Mouse (Mus musculus): ENCODE results near the gene Gm20696. TPM values are rescaled to one million over a fixed set of nuclear protein-coding genes. Genes with fewer than 3 reads are reported as not detected.

Gm20696 gene
- polyA plus RNA-seq, 1 experiment from 2014 or later: 2.7 TPM

- Histone ChIP-seq H3K27ac (0 out of 2 replicates have a peak overlapping the region, but pooled peaks have one; percentile 32), H3K27me3 (replicated peaks) (no peaks in the 10 kb centered on the region), H3K9me3 (no peaks in the 10 kb centered on the region), H3K9ac (no peak overlapping the region), H3K4me1 (replicated peaks) (peaks cover 24% of the 10 kb centered on the region), H3K36me3 (no peaks in the 10 kb centered on the region), H3K4me2 (replicated peaks) (no peak overlapping the region), H3K4me3 (replicated peaks) (no peak overlapping the region)
- peak; percentile 21; the same call in 1 of the 2 replicates for ATAC-seq
- 37% methylated on average over 9 of the region's 9 CpGs for WGBS
Observed at GRCm38 (mm10) chr6:99402941-99403340, 263.7 kb downstream of the Gm20696 start.

- Histone ChIP-seq H3K27me3 (replicated peaks) (no peaks in the 10 kb centered on the region), H3K4me1 (replicated peaks) (peaks cover 22% of the 10 kb centered on the region), H3K36me3 (no peaks in the 10 kb centered on the region), H3K9ac (no peak overlapping the region), H3K27ac (no peak overlapping the region), H3K4me3 (replicated peaks) (no peak overlapping the region), H3K4me2 (replicated peaks) (no peak overlapping the region), H3K9me3 (no peaks in the 10 kb centered on the region)
- no peak for ATAC-seq
- 70% methylated on average over 3 of the region's 3 CpGs for WGBS
Observed at GRCm38 (mm10) chr6:99402370-99402769, 264.2 kb downstream of the Gm20696 start.

- H3K27ac ChIP-seq: 0 out of 2 replicates have a peak overlapping the region, but pooled peaks have one; percentile 40
- peaks cover 18% of the 10 kb centered on the region; the same call in 1 of the 2 replicates for H3K4me1 ChIP-seq (replicated peaks)
- peak; percentile 53; the same call in 1 of the 2 replicates for ATAC-seq
- H3K9me3 ChIP-seq: no peaks in the 10 kb centered on the region
- H3K36me3 ChIP-seq: no peaks in the 10 kb centered on the region
- H3K4me3 ChIP-seq (replicated peaks): no peak overlapping the region
- H3K27me3 ChIP-seq (replicated peaks): no peaks in the 10 kb centered on the region
- H3K4me2 ChIP-seq (replicated peaks): no peak overlapping the region
- no peak overlapping the region for H3K9ac ChIP-seq
- WGBS: 56% methylated on average over 6 of the region's 6 CpGs
Observed at GRCm38 (mm10) chr6:99401801-99402200, 264.8 kb downstream of the Gm20696 start.

DNA sequence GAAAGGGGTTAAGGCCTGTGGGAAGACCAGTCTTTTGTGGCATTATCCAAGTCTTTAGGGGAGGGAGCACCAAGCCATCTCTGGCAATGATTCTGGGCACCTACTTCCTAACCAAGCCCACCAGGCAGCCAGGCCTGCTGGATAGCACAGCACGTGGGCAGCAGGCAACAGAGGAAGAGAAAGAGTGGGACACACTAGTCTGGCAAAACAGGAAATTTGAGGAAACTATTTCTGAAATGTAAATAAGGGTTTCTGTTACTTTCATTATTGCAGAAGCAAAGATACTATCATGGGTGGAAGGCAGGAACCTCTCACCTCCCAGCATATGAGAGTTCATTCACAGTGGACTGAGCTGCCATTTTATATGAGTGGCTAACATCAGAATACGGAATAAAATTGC lies 265.4 kb downstream of the Gm20696 start:
- ATAC-seq: no peak
- WGBS: 30% methylated on average over 2 of the region's 2 CpGs
- H3K9ac ChIP-seq: no peak overlapping the region
- H3K27ac ChIP-seq: peak overlapping the region; percentile 40; the same call in 1 of the 2 replicates
- H3K27me3 ChIP-seq (replicated peaks): no peaks in the 10 kb centered on the region
- peaks cover 14% of the 10 kb centered on the region; the same call in 1 of the 2 replicates for H3K4me1 ChIP-seq (replicated peaks)
- H3K36me3 ChIP-seq: no peaks in the 10 kb centered on the region
- H3K4me2 ChIP-seq (replicated peaks): no peak overlapping the region; the same call in 1 of the 2 replicates
- no peaks in the 10 kb centered on the region for H3K9me3 ChIP-seq
- no peak overlapping the region for H3K4me3 ChIP-seq (replicated peaks)

DNA sequence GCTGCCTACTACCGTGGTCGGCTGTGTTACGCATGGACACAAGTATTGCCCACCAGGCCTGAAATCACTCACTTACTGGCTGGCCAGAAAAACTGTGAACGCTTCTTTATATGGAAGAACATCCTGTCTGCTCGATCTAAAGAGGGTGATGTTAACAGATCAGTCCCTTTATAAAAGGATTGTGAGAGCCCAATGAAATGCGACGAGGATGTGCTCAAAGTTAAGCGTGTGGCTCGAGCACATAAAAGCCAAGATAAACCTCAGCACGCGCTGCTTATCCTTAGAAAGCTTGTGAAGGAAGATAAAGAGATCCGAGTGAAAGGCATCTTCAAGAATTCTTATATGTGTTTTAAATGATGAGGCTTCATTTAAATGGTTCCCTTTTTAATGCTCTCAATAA lies 270.9 kb downstream of the Gm20696 start:
- Histone ChIP-seq H3K27me3 (replicated peaks) (no peaks in the 10 kb centered on the region), H3K4me3 (replicated peaks) (no peak overlapping the region), H3K4me1 (replicated peaks) (no peaks in the 10 kb centered on the region), H3K4me2 (replicated peaks) (no peak overlapping the region), H3K9me3 (no peaks in the 10 kb centered on the region), H3K36me3 (no peaks in the 10 kb centered on the region), H3K9ac (no peak overlapping the region), H3K27ac (no peak overlapping the region)
- 72% methylated on average over 12 of the region's 12 CpGs for WGBS
- no peak for ATAC-seq

DNA sequence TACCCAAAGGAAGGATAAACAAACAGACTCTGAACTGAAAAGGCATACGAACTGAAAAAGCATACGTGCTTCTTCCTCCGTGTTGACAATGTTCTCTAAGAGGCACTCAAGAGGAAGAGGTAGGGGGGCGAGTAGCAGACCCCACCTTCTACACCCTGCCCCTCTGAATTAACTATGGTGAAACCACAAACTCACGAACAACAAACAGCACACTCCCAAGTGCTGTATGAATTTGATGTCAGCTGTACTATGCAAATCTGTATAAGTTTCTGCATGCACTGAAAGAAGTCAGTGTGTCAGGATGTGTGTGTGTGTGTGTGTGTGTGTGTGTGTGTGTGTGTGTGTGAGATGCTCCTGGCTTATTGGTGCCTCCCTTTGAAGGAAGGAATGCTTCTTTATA lies 271.8 kb downstream of the Gm20696 start:
- no peak overlapping the region for H3K4me2 ChIP-seq (replicated peaks)
- WGBS: 55% methylated on average over 5 of the region's 5 CpGs
- H3K4me1 ChIP-seq (replicated peaks): no peaks in the 10 kb centered on the region
- H3K36me3 ChIP-seq: no peaks in the 10 kb centered on the region
- H3K27me3 ChIP-seq (replicated peaks): no peaks in the 10 kb centered on the region
- H3K9ac ChIP-seq: no peak overlapping the region
- H3K4me3 ChIP-seq (replicated peaks): no peak overlapping the region
- no peaks in the 10 kb centered on the region for H3K9me3 ChIP-seq
- ATAC-seq: no peak
- no peak overlapping the region for H3K27ac ChIP-seq

DNA sequence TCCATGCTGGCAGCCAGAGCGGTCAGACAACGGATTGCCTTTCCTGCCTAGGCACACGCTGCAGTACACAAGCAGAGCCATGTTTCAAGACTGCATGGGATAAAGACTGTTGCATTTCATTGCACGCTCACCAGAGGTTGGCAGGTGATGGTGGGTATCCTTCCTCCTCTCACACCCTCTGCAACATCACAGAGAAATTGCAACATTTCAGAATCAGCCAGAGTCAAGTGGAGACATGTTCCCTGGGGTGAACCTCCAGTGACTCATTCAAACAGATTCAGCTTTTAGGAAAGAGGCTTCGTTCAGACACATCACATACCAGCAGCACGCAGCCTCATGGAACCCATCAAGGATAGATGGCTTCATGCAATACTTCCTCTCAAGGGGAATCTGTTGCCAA lies 274.1 kb downstream of the Gm20696 start:
- Histone ChIP-seq H3K4me2 (replicated peaks) (no peak overlapping the region), H3K27ac (no peak overlapping the region), H3K27me3 (replicated peaks) (no peaks in the 10 kb centered on the region), H3K36me3 (no peaks in the 10 kb centered on the region), H3K9ac (no peak overlapping the region), H3K9me3 (no peaks in the 10 kb centered on the region), H3K4me1 (replicated peaks) (0 out of 2 replicates have a peak, but pooled peaks cover 3% of the 10 kb centered on the region), H3K4me3 (replicated peaks) (no peak overlapping the region)
- 89% methylated on average over 6 of the region's 6 CpGs for WGBS
- no peak for ATAC-seq

GRCm38 (mm10) chr6:99388741-99389675 lies 277.6 kb downstream of the Gm20696 start:
- no peak overlapping the region for H3K4me3 ChIP-seq (replicated peaks)
- no peak overlapping the region; the same call in 1 of the 2 replicates for H3K27ac ChIP-seq
- no peak for ATAC-seq
- 69% methylated on average over 19 of the region's 19 CpGs for WGBS
- H3K4me2 ChIP-seq (replicated peaks): no peak overlapping the region
- no peaks in the 10 kb centered on the region for H3K36me3 ChIP-seq
- 0 out of 2 replicates have a peak, but pooled peaks cover 3% of the 10 kb centered on the region for H3K4me1 ChIP-seq (replicated peaks)
- H3K27me3 ChIP-seq (replicated peaks): no peaks in the 10 kb centered on the region
- no peak overlapping the region for H3K9ac ChIP-seq
- H3K9me3 ChIP-seq: no peaks in the 10 kb centered on the region

DNA sequence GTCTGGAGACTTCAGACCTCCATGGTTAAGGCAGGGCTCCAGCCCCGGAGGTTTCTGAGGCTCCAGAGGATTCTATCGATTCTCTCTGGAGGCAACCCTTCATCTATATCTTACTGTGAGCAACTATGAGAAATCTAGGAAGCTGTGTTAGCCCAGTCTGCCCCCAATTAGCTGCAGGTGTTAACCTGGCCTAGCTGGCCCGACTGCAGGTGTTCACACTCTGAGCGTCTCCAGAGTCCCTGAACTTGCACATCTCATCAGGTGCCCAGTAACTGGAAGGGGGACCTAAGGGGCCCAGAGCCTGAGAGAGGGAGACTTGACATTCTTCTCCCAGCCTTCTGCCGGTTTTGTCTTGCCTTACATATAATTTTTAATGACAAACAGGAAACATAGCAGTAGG lies 278.6 kb downstream of the Gm20696 start:
- Histone ChIP-seq H3K36me3 (no peaks in the 10 kb centered on the region), H3K4me1 (replicated peaks) (0 out of 2 replicates have a peak, but pooled peaks cover 3% of the 10 kb centered on the region), H3K9me3 (no peaks in the 10 kb centered on the region), H3K9ac (no peak overlapping the region), H3K27me3 (replicated peaks) (no peaks in the 10 kb centered on the region), H3K4me3 (replicated peaks) (no peak overlapping the region), H3K27ac (no peak overlapping the region), H3K4me2 (replicated peaks) (no peak overlapping the region)
- ATAC-seq: no peak
- 81% methylated on average over 5 of the region's 5 CpGs for WGBS

- no peak overlapping the region for H3K4me3 ChIP-seq (replicated peaks)
- H3K27ac ChIP-seq: no peak overlapping the region
- 96% methylated on average over 2 of the region's 2 CpGs for WGBS
- H3K9ac ChIP-seq: no peak overlapping the region
- no peak overlapping the region for H3K4me2 ChIP-seq (replicated peaks)
- no peaks in the 10 kb centered on the region for H3K27me3 ChIP-seq (replicated peaks)
- no peaks in the 10 kb centered on the region for H3K9me3 ChIP-seq
- H3K4me1 ChIP-seq (replicated peaks): 0 out of 2 replicates have a peak, but pooled peaks cover 3% of the 10 kb centered on the region
- no peaks in the 10 kb centered on the region for H3K36me3 ChIP-seq
- no peak for ATAC-seq
Observed at GRCm38 (mm10) chr6:99385059-99385604, 281.5 kb downstream of the Gm20696 start.

GRCm38 (mm10) chr6:99383846-99384472 lies 282.6 kb downstream of the Gm20696 start:
- no peaks in the 10 kb centered on the region for H3K9me3 ChIP-seq
- H3K4me1 ChIP-seq (replicated peaks): peaks cover 6% of the 10 kb centered on the region; the same call in 1 of the 2 replicates
- no peaks in the 10 kb centered on the region for H3K27me3 ChIP-seq (replicated peaks)
- no peak overlapping the region for H3K4me3 ChIP-seq (replicated peaks)
- WGBS: 76% methylated on average over 4 of the region's 4 CpGs
- no peak overlapping the region for H3K27ac ChIP-seq
- no peak overlapping the region for H3K9ac ChIP-seq
- H3K36me3 ChIP-seq: no peaks in the 10 kb centered on the region
- ATAC-seq: no peak
- no peak overlapping the region for H3K4me2 ChIP-seq (replicated peaks)

DNA sequence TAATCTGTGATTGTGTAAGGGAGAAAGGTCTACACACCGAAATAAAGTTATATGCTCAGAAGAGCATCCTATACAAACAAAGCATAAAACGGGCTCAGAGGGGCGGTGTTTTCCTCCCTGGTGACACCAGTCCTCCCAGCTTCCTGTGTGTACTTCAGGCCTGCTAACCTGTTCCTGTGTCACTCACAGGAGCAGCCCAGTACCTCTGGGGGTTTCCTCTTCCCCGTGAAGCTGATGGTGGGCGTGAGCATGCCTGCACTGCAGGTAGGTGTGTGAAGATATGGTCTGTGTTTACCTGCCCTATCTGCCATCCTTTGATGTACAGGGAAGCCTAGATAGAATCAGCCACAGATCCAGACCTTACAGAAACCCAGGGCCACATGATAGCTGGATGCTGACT lies 286.5 kb downstream of the Gm20696 start:
- WGBS: 41% methylated on average over 5 of the region's 5 CpGs
- no peaks in the 10 kb centered on the region for H3K27me3 ChIP-seq (replicated peaks)
- no peak overlapping the region for H3K4me3 ChIP-seq (replicated peaks)
- peaks cover 18% of the 10 kb centered on the region; the same call in 1 of the 2 replicates for H3K4me1 ChIP-seq (replicated peaks)
- no peak overlapping the region for H3K4me2 ChIP-seq (replicated peaks)
- H3K9me3 ChIP-seq: no peaks in the 10 kb centered on the region
- H3K27ac ChIP-seq: 0 out of 2 replicates have a peak overlapping the region, but pooled peaks have one; percentile 32
- H3K9ac ChIP-seq: no peak overlapping the region
- ATAC-seq: 0 out of 2 replicates have a peak, but pooled peaks have one; percentile 48
- H3K36me3 ChIP-seq: no peaks in the 10 kb centered on the region

Measured in intestine, embryonic 15.5 days (tissue).